Mouse (Mus musculus) kidney, adult 11 months (tissue): ENCODE data around the gene Rel.
"Not testable (repeated sequence)": the region's sequence is repeated elsewhere in the genome, so short reads cannot be mapped to it uniquely, and the experiment has no call there.

ENCODE experiments used
- DNase-seq: peaks from one replicate; pipeline ENCODE4 v3.0.0; 2022

Gene Rel

DNA sequence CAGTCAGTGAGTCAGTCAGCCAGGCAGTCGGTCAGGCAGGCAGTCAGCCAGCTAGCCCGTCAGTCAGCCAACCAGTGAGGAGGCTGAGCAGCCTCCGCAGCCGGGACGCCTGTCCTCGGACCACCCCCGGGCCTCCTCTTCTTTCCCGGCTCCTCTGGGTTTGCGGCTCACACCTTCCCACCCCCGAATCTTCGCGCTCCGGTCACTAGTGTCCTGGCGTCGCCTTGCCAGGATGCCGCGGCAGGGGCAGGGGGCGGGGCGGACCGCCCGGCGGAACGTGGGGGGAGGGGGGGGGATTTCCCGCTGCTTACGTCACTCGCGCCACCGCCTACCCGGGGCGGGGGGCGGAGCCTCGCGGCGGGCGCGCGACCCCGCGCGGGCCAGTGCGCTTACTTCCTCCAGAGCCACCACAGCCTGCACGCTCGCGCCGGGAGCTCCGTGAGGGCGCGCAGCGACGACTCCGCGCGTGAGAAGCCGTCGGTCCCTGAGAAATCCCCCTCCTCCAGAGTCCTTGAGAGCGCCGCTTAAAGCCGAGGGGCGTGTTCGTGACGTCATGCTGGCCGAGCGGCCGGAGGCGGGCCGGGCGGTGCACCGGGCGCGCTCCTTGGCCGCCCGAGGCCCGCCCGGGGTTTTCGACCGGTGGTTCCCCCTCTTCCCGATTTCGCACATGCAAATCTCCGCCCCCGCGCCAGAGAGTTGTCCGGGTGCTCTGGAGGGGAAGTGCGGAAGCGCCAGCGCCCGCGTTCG, at the start of gene Rel:
Gene Rel, minus strand, starts transcription at position 211 of the 747 bp plus-strand sequence.
- peak; percentile 94 for DNase-seq

DNA sequence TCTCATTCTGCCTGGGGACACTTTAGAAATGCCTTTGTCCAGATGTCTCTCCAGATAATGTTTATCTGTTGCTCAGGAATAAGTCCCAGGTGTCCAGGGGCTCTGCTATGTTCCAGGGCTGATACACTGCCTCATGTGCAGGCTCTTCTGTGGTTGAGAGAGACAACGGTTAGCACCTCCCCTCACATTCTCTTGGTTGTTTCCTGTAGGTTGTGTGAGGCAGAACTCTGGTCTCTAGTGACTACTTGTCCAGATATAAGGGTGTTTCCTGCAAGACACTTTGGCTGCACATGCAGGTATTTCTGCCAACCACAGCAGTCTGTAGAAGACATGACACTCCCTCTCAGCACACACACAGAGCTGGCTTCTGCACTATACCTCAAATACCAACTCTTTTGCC, 48.0 kb upstream of the Rel start:
- DNase-seq, result no peak

DNA sequence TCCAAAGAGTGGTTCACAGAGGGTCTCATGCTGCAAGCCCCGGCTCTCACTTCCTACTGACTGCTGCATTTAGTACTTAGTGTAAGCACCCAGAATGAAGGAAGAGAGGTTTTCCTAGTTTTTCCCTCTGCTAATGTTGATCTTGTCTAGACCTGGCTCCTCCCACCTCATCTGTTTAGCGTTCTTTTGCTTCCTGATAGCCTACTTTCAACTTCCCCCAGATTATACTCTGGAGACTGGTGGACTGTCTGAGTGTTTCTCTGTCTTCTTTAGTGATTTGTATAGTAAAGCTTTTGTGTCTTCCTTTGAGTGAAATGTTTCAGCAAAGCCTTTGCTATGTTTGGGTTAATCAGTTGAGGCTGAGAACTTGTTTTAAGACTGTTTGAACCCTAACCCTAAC, 40.0 kb upstream of the Rel start:
- DNase-seq, result no peak

DNA sequence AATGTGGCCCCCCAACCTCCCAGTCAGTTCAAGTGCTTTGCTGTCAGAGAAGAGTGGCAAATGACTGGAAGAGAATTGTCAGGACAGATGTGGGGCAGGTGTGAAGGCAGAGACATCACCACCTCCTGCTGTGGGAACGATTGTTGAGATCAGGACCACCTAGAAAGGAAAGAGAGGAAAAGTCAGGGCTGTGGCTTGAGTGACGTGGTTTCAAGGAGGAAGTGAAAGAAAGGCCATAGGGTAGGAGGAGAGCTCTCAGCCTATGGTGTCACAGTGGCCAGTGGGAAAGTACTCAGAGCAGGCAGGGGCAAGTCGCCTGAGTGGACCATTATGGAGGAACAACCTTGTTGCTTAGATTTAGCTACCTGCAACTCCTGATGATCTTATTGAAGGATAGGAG, 34.9 kb upstream of the Rel start:
- no peak for DNase-seq

DNA sequence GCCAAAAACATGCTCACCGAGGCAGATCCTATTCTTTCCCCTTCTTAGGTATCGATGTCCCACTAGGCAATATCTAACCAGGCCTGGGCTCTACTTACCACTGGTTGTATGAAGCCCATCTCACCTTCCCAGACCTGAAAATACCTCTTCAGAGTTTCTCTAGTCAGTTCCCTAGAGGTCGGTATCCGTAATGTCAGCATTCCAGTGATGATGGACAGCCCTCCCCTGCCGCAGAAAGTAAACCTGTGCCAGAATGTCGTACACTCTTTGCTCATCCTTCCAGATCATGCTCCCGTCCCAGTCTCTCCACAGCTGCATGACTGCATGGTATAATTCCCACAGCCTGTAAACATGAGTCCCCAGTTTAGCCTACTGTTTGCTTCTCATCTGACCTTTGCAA, 32.4 kb upstream of the Rel start:
- no peak for DNase-seq

DNA sequence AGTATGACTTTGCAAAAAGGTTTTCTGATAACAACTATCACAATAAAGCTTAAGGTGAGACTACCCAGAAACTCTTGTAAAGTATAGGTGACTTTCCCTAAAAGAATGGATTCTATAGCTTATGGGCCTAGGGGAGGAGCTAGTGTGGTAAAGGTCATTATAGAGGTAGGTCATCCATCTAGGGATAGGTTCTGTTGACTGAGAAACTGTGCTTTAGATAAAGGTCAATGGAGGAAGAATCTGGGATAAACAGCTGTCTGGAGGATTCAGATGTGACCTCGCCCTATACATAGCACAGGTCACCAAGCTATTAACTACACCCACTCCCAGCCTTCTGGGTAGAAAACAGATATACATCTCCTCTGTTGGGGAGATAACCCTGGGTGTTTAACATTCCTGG, 31.5 kb upstream of the Rel start:
- DNase-seq, result no peak

DNA sequence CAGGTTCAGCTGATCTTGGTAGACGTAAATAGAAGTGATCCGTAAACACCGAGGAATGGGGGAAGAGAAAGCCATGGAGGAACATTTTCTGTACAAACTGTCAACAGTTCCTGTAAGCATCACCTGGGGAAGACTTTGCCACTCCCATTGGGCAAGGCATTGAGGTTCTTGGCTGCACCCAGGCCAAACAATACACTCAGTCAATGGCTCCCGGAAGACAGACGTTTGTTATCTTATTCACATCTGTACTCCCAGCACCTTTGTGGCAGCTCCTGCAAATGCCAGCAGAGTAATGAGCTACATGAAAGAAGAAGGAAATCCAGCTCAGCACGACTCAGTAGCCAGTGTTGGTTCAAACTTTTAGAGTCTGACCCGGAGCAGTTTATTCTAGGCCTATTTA, 31.1 kb upstream of the Rel start:
- no peak for DNase-seq

DNA sequence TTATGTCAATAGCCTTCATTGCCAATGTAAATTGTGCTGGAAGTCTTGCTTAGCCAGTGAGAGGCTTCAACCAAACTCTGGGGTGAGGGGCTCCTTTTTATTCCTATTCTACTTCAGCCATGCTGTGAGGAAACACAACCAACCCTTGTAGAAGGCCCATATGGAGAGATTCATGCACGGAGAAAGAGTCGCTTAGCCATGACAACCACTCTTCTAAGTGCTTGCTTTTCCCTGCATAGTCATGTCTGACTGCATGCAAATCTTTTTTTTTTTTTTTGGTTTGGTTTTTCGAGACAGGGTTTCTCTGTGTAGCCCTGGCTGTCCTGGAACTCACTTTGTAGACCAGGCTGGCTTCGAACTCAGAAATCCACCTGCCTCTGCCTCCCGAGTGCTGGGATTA, 12.9 kb upstream of the Rel start:
- not testable (repeated sequence) for DNase-seq

DNA sequence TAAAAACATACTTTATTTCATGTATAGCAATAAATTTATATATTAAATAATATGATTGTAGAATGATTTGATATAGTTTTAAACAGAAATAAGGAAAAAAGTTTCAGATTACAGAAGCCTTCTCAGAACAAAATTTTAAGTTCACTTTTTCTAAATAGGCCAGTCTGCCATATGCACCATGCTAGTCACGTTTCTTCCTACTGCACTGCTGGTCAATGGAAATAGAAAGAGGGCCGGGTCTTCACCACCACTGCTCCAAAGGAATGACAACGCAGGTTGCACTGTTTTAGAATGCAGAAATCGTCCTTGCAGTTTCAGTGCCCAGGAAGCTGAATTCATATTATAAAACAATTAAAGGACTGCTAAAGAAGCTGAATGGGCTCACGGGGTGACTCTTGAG, 12.3 kb upstream of the Rel start:
- DNase-seq, result no peak

DNA sequence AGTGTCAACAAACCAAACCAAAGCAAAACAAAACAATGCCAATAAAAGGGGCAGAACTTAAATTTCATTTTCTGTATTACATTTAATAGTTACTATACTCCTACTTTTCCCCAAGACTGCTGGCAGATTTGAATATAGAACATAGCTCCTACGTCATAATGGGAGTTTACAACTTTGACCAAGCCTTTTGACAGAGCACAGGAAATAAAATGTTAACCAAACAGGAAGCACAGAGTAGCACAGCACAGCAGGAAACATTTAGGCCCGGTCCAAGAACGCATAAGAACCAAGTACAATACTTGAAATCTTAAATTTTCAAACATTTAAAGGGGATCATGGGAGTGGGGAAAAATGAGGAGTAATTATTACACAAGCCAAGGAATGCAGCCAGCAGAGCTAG, 11.3 kb upstream of the Rel start:
- DNase-seq, result no peak

DNA sequence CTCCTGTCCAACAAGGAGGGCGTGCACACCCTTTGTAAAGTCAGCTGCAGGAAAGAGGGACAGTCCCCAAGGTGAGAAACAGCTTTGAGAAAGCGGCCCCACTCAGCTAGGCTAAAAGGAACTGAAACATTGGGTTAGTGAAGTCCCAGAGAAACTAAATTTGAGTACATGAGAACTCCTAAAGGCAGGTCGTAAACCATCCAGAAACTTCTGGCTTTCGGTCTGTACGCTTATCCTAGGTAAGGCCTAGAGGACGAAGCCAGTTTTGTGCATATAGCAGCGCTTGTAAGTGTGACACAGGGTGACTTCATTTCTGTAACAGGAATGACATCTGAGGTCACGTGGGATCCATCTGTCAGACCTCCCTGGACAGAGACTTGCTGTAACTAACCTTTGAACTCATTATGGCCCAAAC, 8.0 kb upstream of the Rel start:
- no peak for DNase-seq

DNA sequence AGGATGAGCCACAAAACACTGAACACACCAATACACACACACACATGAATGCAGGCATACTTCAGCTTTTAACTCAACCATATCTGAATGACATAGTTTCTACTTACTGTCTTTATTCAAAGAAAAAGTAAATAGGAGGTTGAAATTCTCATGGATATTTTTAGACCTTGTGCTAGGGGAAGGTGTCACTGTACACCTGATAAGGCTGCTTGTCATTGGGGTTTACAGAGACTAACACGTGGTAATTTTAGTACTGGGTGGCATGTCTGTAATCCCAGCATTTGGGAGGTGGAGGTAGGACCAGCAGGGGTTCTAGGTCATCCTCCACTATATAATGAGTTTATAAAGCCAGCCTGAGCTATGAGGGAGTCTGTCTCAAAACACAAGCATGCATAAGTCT, 1.7 kb upstream of the Rel start:
- DNase-seq, result no peak

DNA sequence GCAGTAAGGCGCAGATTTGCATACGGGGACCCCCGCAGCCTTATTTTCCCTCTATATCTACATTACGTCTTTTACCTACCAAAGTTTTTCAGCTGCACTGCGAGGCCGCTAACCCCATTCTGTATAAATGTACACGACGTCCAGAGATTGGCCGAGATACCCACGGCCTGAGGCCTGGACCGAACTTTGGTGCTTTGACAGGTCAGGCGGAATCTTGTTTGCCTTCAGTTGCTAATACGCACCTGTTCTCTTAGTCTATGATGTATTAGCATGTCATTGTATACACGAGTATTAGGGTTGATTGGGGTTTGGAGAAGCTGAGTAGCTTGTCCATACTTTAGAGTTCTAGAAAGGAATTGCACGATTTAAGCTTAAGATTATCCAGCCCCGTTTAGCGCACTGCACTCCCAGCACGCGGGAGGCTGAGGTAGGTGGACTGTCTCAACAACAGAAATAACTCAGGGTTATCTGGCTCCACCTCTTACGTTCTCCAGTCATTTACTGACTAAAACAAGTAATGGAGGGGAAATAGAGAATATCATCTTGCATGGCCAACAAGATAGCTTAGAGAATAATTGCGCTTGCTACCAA, 832 bp upstream of the Rel start:
- no peak for DNase-seq

DNA sequence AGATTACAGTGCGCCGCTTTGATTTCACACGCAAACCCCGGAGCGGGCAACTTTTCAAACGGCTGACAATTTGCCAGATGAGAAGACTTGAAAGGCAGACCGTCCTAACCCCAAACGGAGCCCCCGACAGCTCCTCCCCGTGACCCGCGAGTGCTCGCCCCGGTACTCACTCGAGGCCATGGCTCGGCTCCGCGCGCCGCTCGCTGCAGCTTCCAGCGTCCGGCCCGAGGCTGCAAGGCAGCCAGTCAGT, 335 bp downstream of the Rel start:
- DNase-seq, result no peak

DNA sequence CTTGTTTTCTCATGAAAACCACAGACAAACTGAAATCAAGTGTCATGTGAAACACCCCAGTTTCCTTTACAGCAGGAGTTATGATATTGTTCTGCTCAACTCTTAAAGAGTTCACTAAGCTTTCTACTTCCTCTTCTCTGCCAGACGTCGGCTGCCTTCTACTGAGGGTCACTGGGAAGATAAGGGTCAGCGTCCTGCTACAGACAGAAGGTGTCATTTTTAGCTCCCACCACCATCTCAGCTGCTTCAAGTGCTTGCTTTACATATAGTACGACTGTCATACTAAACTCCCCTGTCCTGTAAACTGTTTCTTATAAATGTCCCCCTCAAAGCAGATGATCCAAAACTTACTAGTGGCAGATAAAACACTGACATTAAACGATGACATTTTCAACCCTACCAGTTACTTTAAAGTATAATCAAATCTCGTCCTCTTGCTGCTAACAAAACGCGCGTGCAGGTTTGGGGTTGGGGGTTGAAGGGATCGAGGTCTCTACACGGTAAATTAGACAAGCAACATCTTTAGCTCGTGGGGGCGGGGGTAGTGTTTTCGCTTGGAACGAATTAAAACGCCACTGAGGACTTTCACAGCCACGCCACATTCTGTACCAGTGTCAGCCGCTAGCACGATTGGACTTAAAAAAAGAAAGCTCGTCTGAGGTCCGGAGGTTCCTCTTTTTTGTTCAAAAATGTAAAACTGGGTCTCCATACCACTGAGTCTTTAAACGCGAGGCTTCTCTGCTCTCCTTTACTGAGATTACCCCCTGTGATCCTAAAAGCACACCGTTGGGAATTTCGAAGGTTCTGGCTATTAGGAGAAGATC, 872 bp downstream of the Rel start:
- DNase-seq, result peak; percentile 8

DNA sequence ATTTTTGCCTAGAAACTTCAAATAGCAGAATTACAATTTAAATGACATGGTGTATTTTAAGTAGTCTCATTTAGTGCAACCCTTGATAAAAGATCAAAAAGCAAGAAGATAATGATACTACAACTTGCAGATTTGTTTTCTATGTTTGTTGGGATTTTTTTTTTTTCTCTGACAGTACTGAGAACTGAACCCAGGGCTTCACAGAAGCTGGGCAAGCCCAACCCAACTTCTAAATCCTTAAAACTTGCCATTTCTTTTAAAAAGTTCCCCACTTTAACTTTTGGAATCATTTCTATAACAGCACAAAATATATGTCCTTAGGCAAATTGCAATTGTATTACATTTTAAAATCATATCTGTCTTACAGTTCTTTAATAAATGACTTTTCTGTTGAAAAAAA, 1.7 kb downstream of the Rel start:
- DNase-seq, result no peak

DNA sequence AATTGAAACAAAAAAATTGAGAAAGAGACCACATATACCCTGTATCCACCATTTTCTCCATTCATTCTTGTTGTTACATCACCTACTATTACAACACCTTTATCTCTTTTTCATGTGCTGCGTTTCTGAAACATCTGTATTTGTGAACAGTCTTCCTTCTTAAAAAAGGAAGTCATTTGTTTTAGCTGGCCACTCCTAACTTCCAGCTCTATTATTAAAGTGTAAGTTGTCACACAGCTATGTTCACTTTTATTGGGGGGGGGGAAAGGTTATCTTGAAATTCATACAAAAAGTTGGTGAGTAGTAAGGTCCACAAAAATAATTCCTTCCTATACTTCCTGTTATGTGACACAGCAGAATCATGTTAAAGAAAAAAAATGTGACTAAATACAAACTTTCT, 2.8 kb downstream of the Rel start:
- DNase-seq, result no peak

DNA sequence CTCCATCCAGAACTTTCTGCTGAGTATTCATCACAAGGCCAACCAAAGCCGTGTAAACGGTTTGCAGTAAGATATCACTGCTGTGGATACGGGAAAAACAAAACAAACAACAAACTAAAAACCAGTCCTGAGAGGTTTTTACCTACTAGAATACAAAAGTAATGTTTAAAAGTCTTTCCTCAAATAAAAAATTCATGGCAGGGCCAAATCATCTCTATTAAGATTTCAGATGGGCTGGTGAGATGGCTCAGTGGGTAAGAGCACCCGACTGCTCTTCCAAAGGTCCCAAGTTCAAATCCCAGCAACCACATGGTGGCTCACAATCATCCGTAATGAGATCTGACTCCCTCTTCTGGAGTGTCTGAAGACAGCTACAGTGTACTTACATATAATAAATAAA, 3.4 kb downstream of the Rel start:
- DNase-seq, result not testable (repeated sequence)

DNA sequence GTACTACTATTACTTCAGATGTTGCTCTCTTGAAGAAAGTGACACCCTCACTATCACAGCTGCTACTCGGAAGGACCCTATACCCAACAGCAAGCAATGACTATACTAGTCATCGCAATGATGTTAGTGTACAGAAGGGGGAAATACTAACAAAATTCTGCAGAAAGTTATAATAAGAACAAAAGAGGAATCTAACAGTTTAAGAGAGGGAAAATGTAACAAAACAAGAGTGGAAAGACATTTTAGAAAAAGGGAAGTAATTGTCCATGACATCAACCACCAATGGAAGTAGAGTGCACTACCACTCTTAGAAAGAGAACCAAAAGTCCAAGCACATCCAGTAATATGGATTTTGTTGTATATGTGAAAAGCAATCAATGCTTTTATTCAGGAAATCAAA, 8.1 kb downstream of the Rel start:
- DNase-seq, result no peak

DNA sequence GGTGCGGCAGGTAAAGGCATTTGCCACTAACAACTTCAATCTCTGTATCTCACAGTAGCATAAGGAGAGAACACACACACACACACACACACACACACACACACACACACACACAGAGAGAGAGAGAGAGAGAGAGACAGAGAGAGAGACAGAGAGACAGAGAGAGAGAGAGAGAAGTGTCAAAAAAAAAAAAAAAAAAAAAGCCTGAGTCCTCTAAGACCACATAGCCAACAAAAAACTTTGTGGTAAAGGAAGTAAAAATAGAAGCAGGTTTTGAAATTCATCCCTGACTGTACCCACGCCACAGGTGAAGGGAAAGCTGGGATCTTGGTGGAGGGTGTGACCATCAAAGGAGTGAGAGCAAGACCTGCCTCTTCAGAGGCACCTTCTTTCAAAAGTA, 12.6 kb downstream of the Rel start:
- DNase-seq, result no peak

DNA sequence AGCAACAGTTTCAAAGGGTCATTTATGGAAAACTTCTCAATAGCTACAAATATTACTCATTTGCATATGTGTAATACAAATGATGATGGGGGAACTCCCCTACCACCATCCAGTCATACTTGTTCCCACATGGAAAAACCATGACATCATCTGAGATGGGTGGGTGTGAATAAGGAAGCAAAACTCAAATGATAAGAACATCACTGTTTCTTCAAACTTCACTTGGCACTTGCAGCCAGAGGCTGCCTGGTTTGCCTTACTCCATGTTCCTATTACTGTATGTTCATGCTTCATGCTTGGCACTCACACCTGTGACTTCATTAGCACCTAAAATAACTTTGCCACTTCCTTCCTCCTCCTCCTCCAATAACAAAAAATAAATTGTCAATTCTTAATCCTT, 16.4 kb downstream of the Rel start:
- no peak for DNase-seq

DNA sequence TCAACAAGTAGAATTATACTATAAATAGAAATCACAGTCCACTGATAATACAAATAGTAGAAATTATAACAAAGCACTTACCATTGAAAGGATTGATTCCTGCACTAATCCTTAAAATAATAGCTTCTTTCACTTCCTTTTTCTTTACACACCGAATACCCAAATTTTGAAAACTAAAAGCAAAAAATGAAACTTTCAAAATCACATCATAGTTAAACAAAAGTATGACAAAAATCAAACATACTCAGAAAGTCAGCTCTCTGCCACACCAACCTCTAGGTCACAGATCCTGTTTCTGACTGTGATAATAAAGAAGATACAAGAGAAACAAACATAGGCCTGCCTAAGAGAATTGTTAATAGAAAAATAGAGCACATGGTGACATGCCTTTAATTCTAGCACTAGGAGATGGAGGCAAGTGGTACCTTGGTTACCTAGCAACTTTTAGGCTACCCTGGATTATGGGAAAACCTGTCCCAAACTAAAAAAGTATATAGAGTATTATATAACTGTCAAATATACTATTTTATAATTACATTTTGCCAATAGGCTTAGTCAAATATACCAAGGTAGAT, 17.5 kb downstream of the Rel start:
- DNase-seq, result no peak

DNA sequence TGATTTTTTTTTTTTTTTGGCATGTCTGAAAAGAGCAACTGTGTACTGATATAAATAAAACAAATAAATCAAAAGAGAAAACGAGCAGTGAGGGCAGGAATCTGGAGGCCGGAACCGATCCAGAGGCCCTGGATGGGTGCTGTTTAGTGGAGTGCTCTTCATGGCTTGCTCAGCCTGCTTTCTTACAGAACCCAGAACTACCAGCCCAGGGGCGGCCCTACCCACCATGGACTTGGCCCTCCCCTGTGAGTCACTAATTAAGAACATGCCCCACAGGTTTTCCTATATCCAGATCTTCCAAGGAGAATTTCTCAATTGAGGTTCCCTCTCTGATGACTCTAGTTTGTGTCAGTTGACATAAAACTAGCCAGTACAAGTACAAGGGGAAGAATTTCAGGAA, 24.7 kb downstream of the Rel start:
- DNase-seq, result no peak

DNA sequence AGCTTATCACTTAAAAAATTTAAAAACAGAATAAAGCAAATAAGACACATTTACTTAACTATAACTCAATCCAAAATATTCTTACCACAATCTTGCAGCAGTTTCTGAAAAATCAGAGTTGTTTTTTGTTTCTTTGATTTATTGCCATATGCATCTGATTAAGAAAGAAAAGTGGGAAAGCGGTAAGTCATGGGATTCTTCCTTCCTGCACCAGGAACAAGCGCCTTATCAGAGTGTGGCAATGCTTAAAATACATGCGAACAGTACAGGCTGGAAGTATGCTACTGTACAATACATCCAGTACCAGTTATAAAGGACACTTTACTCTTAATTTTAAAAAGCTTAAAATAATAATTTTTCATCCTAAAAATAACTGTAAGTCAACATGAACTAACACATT, 26.4 kb downstream of the Rel start:
- no peak for DNase-seq
